Mouse (Mus musculus): ENCODE results near the gene Pdzk1. TPM values are rescaled to one million over a fixed set of nuclear protein-coding genes. Genes with fewer than 3 reads are reported as not detected.

The Pdzk1 gene
- polyA plus RNA-seq, 2 experiments, result 0.24 TPM; not detected in 1

- Histone ChIP-seq H3K4me1 (ENCODE audit: control insufficient read depth, insufficient read depth, low read length) (no peaks in the 10 kb centered on the region), H3K27ac (replicated peaks; ENCODE audit: low read depth, low read length) (no peak overlapping the region), H3K4me2 (replicated peaks; ENCODE audit: low read depth, low read length, severe bottlenecking) (no peak overlapping the region), H3K9ac (ENCODE audit: low read depth, low read length, severe bottlenecking) (no peak overlapping the region), H3K27me3 (ENCODE audit: control insufficient read depth, insufficient read depth, low read length) (no peaks in the 10 kb centered on the region), H3K36me3 (ENCODE audit: control insufficient read depth, insufficient read depth, low read length) (peaks cover 66% of the 10 kb centered on the region), H3K9me3 (ENCODE audit: control insufficient read depth, low read length) (no peaks in the 10 kb centered on the region), H3K4me3 (replicated peaks; ENCODE audit: low read length) (no peak overlapping the region)
- no peak for ATAC-seq (ENCODE audit: low FRiP score, low read depth)
- no peak for DNase-seq (ENCODE audit: low spot score)
- 87% methylated on average over 8 of the region's 8 CpGs for WGBS
- no peak for TF ChIP-seq POLR2A (IDR thresholded peaks at IDR 0.05; ENCODE audit: borderline replicate concordance, extremely low read depth, insufficient read depth, insufficient read length)
These were observed 42.0 kb downstream of the Pdzk1 start for GRCm38 (mm10) chr3:96871070-96871469.

- no peak overlapping the region for H3K9ac ChIP-seq (ENCODE audit: low read depth, low read length, severe bottlenecking)
- no peaks in the 10 kb centered on the region for H3K9me3 ChIP-seq (ENCODE audit: control insufficient read depth, low read length)
- no peak overlapping the region for H3K4me2 ChIP-seq (replicated peaks; ENCODE audit: low read depth, low read length, severe bottlenecking)
- peaks cover 66% of the 10 kb centered on the region for H3K36me3 ChIP-seq (ENCODE audit: control insufficient read depth, insufficient read depth, low read length)
- H3K4me1 ChIP-seq (ENCODE audit: control insufficient read depth, insufficient read depth, low read length), result no peaks in the 10 kb centered on the region
- H3K27ac ChIP-seq (replicated peaks; ENCODE audit: low read depth, low read length), result no peak overlapping the region
- DNase-seq (ENCODE audit: low spot score) (no peak), ATAC-seq (ENCODE audit: low FRiP score, low read depth) (no peak)
- TF ChIP-seq POLR2A (IDR thresholded peaks at IDR 0.05; ENCODE audit: borderline replicate concordance, extremely low read depth, insufficient read depth, insufficient read length), result no peak
- 95% methylated on average over 8 of the region's 8 CpGs for WGBS
- H3K27me3 ChIP-seq (ENCODE audit: control insufficient read depth, insufficient read depth, low read length), result no peaks in the 10 kb centered on the region
- H3K4me3 ChIP-seq (replicated peaks; ENCODE audit: low read length), result no peak overlapping the region
These were observed 43.4 kb downstream of the Pdzk1 start for GRCm38 (mm10) chr3:96872501-96872900.

GRCm38 (mm10) chr3:96874808-96875571, 45.9 kb downstream of the Pdzk1 start:
- no peak overlapping the region for H3K4me2 ChIP-seq (replicated peaks; ENCODE audit: low read depth, low read length, severe bottlenecking)
- no peaks in the 10 kb centered on the region for H3K27me3 ChIP-seq (ENCODE audit: control insufficient read depth, insufficient read depth, low read length)
- H3K9ac ChIP-seq (ENCODE audit: low read depth, low read length, severe bottlenecking), result no peak overlapping the region
- DNase-seq (ENCODE audit: low spot score), result no peak
- no peak for ATAC-seq (ENCODE audit: low FRiP score, low read depth)
- peaks cover 65% of the 10 kb centered on the region for H3K36me3 ChIP-seq (ENCODE audit: control insufficient read depth, insufficient read depth, low read length)
- no peak overlapping the region for H3K27ac ChIP-seq (replicated peaks; ENCODE audit: low read depth, low read length)
- H3K4me3 ChIP-seq (replicated peaks; ENCODE audit: low read length), result no peak overlapping the region
- no peaks in the 10 kb centered on the region for H3K9me3 ChIP-seq (ENCODE audit: control insufficient read depth, low read length)
- no peak for TF ChIP-seq POLR2A (IDR thresholded peaks at IDR 0.05; ENCODE audit: borderline replicate concordance, extremely low read depth, insufficient read depth, insufficient read length)
- 80% methylated on average over 7 of the region's 7 CpGs for WGBS
- no peaks in the 10 kb centered on the region for H3K4me1 ChIP-seq (ENCODE audit: control insufficient read depth, insufficient read depth, low read length)

- DNase-seq (ENCODE audit: low spot score), result no peak
These were observed 50.5 kb downstream of the Pdzk1 start for GRCm38 (mm10) chr3:96879536-96879935.

GRCm38 (mm10) chr3:96880385-96880784, 51.3 kb downstream of the Pdzk1 start:
- WGBS, result 88% methylated on average over 4 of the region's 4 CpGs
- Histone ChIP-seq H3K36me3 (ENCODE audit: control insufficient read depth, insufficient read depth, low read length) (peaks cover 57% of the 10 kb centered on the region), H3K9me3 (ENCODE audit: control insufficient read depth, low read length) (no peaks in the 10 kb centered on the region), H3K4me1 (ENCODE audit: control insufficient read depth, insufficient read depth, low read length) (no peaks in the 10 kb centered on the region), H3K27me3 (ENCODE audit: control insufficient read depth, insufficient read depth, low read length) (no peaks in the 10 kb centered on the region), H3K9ac (ENCODE audit: low read depth, low read length, severe bottlenecking) (no peak overlapping the region), H3K4me3 (replicated peaks; ENCODE audit: low read length) (no peak overlapping the region), H3K4me2 (replicated peaks; ENCODE audit: low read depth, low read length, severe bottlenecking) (no peak overlapping the region), H3K27ac (replicated peaks; ENCODE audit: low read depth, low read length) (no peak overlapping the region)
- no peak for TF ChIP-seq POLR2A (IDR thresholded peaks at IDR 0.05; ENCODE audit: borderline replicate concordance, extremely low read depth, insufficient read depth, insufficient read length)
- DNase-seq (ENCODE audit: low spot score), result no peak
- ATAC-seq (ENCODE audit: low FRiP score, low read depth), result no peak

More at GRCm38 (mm10) chr3:96879536-96879935, 50.5 kb downstream of the Pdzk1 start:
- no peak for ATAC-seq (ENCODE audit: low FRiP score, low read depth)
- TF ChIP-seq POLR2A (IDR thresholded peaks at IDR 0.05; ENCODE audit: borderline replicate concordance, extremely low read depth, insufficient read depth, insufficient read length), result no peak
- no peaks in the 10 kb centered on the region for H3K4me1 ChIP-seq (ENCODE audit: control insufficient read depth, insufficient read depth, low read length)
- H3K4me2 ChIP-seq (replicated peaks; ENCODE audit: low read depth, low read length, severe bottlenecking), result no peak overlapping the region
- no peak overlapping the region for H3K27ac ChIP-seq (replicated peaks; ENCODE audit: low read depth, low read length)
- H3K4me3 ChIP-seq (replicated peaks; ENCODE audit: low read length), result no peak overlapping the region
- no peaks in the 10 kb centered on the region for H3K27me3 ChIP-seq (ENCODE audit: control insufficient read depth, insufficient read depth, low read length)
- 85% methylated on average over 9 of the region's 9 CpGs for WGBS
- H3K36me3 ChIP-seq (ENCODE audit: control insufficient read depth, insufficient read depth, low read length), result peaks cover 64% of the 10 kb centered on the region
- H3K9me3 ChIP-seq (ENCODE audit: control insufficient read depth, low read length), result no peaks in the 10 kb centered on the region
- H3K9ac ChIP-seq (ENCODE audit: low read depth, low read length, severe bottlenecking), result no peak overlapping the region

Measured in limb, embryonic 14.5 days (tissue).